In the genomic region with DNA sequence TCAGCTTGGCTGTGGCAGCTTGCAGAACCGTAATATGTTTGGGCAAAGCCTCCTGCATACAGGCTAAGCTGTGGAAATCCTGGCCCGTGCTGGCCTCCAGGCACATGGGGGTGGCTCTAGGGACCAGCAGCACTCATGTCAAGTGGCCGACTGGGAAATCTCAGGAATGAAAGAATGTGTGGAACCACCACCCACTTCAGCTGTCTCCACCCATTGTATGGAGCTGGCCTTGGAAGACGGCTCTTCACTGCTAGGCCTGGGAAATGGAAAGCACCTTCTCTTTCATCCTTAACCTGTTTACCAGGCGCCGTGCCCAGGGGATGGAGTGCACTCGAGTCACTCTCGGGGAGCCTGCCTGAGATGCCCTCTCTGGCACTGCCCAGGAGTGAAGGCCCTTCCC, we compare ENCODE assay signal across 18 mouse cellular contexts. TPM values are rescaled to one million over a fixed set of nuclear protein-coding genes. Genes with fewer than 3 reads are reported as not detected.
DNase-seq lines count a peak whose midpoint lies in the region; ATAC-seq and TF ChIP-seq lines count a peak whose summit lies in the region.
"Had no signal": no experiment of that assay in that cellular context is flagged by ENCODE, and none has a peak within 500 bp of the region (broad histone marks: within the 10 kb centered on the region; RNA-seq: fewer than 3 reads in every experiment).

No protein-coding gene starts in this region.

- H3K27me3 ChIP-seq in spleen, adult 2 months (ENCODE audit: control insufficient read depth, insufficient read depth, low read length): no peaks in the 10 kb centered on the region
- H3K27me3 ChIP-seq in lung, embryonic 14.5 days (ENCODE audit: insufficient read depth, low read length): no peaks in the 10 kb centered on the region
- H3K27me3 ChIP-seq: forebrain, embryonic 12.5 days had no signal

- intact Hi-C loops in gastrocnemius, adult 2 months (cut with DNase I): no loop called here

- H3K4me3 ChIP-seq in gastrocnemius, adult 2 months: no peak overlapping the region
- no peak overlapping the region for H3K4me3 ChIP-seq in spleen, adult 2 months (ENCODE audit: extremely low read depth, insufficient read depth, insufficient read length)
- H3K4me3 ChIP-seq in lung, embryonic 14.5 days (ENCODE audit: low read depth, low read length): no peak overlapping the region
- H3K4me3 ChIP-seq: forebrain, embryonic 12.5 days; limb, embryonic 12.5 days had no signal

- TF ChIP-seq CTCF in gastrocnemius, adult 2 months (IDR thresholded peaks at IDR 0.05): no peak
- TF ChIP-seq CTCF in spleen, adult 2 months (IDR thresholded peaks at IDR 0.05; ENCODE audit: extremely low read depth, insufficient read depth, insufficient read length, insufficient replicate concordance): no peak
- TF ChIP-seq CTCF in lung, embryonic 14.5 days (IDR thresholded peaks at IDR 0.05; ENCODE audit: low read depth): no peak

- TF ChIP-seq POLR2A in spleen, adult 2 months (IDR thresholded peaks at IDR 0.05; ENCODE audit: low read depth, low read length): no peak

- H3K4me2 ChIP-seq in lung, embryonic 14.5 days: no peak overlapping the region
- H3K4me2 ChIP-seq: forebrain, embryonic 12.5 days; limb, embryonic 12.5 days had no signal

- H3K9me3 ChIP-seq in lung, embryonic 14.5 days (ENCODE audit: low read depth, low read length): no peaks in the 10 kb centered on the region
- H3K9me3 ChIP-seq: forebrain, embryonic 12.5 days; G1E; limb, embryonic 12.5 days had no signal

- peak; percentile 73 for ATAC-seq in lung, embryonic 14.5 days (ENCODE audit: insufficient read depth)
- no peak for ATAC-seq in megakaryocyte-erythroid progenitor cell, adult 5-6 weeks (replicated peaks; ENCODE audit: low FRiP score, low TSS enrichment, poor library complexity, severe bottlenecking)
- ATAC-seq: liver, postnatal 0 days; midbrain, embryonic 16.5 days had no signal

- H3K9ac ChIP-seq in lung, embryonic 14.5 days: no peak overlapping the region
- H3K9ac ChIP-seq: forebrain, embryonic 12.5 days; liver, postnatal 0 days had no signal

- 81% methylated on average over 8 of the region's 8 CpGs for WGBS in spleen, adult 2 months
- WGBS in lung, embryonic 14.5 days: 57% methylated on average over 8 of the region's 8 CpGs

- peaks cover 4% of the 10 kb centered on the region; the same call in 1 of the 2 replicates for H3K36me3 ChIP-seq in spleen, adult 2 months (ENCODE audit: control insufficient read depth, insufficient read depth, low read length)
- H3K36me3 ChIP-seq in lung, embryonic 14.5 days (ENCODE audit: insufficient read depth): peaks cover 13% of the 10 kb centered on the region; the same call in 1 of the 2 replicates

- H3K27ac ChIP-seq in gastrocnemius, adult 2 months: peak overlapping the region; percentile 56
- H3K27ac ChIP-seq in spleen, adult 2 months (ENCODE audit: insufficient read depth, low read length): peak overlapping the region; percentile 43
- peak overlapping the region; percentile 84 for H3K27ac ChIP-seq in lung, embryonic 14.5 days (ENCODE audit: low read depth)
- H3K27ac ChIP-seq: forebrain, embryonic 12.5 days; limb, embryonic 12.5 days had no signal

- peak; percentile 60 for DNase-seq in gastrocnemius, adult 2 months
- DNase-seq in gastrocnemius, postnatal 10 days: no peak
- DNase-seq in spleen, adult 2 months (ENCODE audit: low read depth in 1 of 2, low spot score in 2 of 2): no peak
- no peak for DNase-seq in spleen, postnatal 10 days (ENCODE audit: low spot score in 2 of 2)
- DNase-seq in lung, embryonic 14.5 days: peak; percentile 73
- DNase-seq in cerebellum, postnatal 10 days: no peak
- DNase-seq in right cerebral cortex, postnatal 36 days (ENCODE audit: low spot score in 2 of 2): no peak
- DNase-seq: cerebellum, postnatal 36 days; gastrocnemius, postnatal 36 days; kidney, postnatal 10 days; liver, postnatal 0 days; right cerebral cortex, adult 18-20 months had no signal

- no peaks in the 10 kb centered on the region for H3K4me1 ChIP-seq in spleen, adult 2 months (ENCODE audit: control insufficient read depth, insufficient read depth, insufficient read length)
- peaks cover 12% of the 10 kb centered on the region; the same call in 1 of the 2 replicates for H3K4me1 ChIP-seq in lung, embryonic 14.5 days (ENCODE audit: insufficient read depth)

RNA-seq across cellular contexts. Expression of a gene that starts 45.5 kb away (rescaled TPM):
- total RNA-seq in gastrocnemius, adult 2 months (2021): not detected
- total RNA-seq in gastrocnemius, postnatal 10 days (2021): not detected
- polyA plus RNA-seq in spleen, adult 2 months (2012; rRNA removed): 0.58 and 0.92 TPM in 2 replicates
- polyA plus RNA-seq in lung, embryonic 14.5 days (2014; fragmentation: Nextera tagmentation; extraction: Ambion mirVana): 1.6 and 2.0 TPM in 2 replicates
- total RNA-seq in megakaryocyte-erythroid progenitor cell, adult 5-6 weeks (2014; fragmentation: Nextera tagmentation): 2.2 TPM in 1 of 2 replicates, not detected in the other
- 0.09 and 0.50 TPM in 2 replicates for total RNA-seq in megakaryocyte-erythroid progenitor cell, adult 5-6 weeks (2017)
- total RNA-seq: G1E; gastrocnemius, postnatal 36 days had no signal
- polyA plus RNA-seq: C2C12, G1E had no signal

Comparison
In these comparisons a context has a peak if more than half of its experiments do, and no peak if none do; other contexts are left out.
1. DNase-seq: peak in gastrocnemius, adult 2 months (single experiment) and lung, embryonic 14.5 days (single experiment); none in gastrocnemius, postnatal 10 days (single experiment), spleen, adult 2 months (0 of 2), spleen, postnatal 10 days (0 of 2), cerebellum, postnatal 10 days (0 of 2) and right cerebral cortex, postnatal 36 days (0 of 2).
2. Peak in every context shown above with its lines, with median percentiles within 50 percentile points of each other: H3K27ac ChIP-seq.